Mouse (Mus musculus): Measurements from ENCODE around the gene Klhl5.

Gene Klhl5

GRCm38 (mm10) chr5:65106876-65107772 lies at the start of gene Klhl5:
Gene Klhl5 (plus strand): TSS chr5:65107539.
- DNase-seq (ENCODE audit: extremely low spot score, low read depth, low spot score), result no peak

GRCm38 (mm10) chr5:65057596-65057995 lies 49.7 kb upstream of the Klhl5 start:
- DNase-seq (ENCODE audit: extremely low spot score, low read depth, low spot score), result no peak

- DNase-seq (ENCODE audit: extremely low spot score, low read depth, low spot score), result no peak
These were observed 47.5 kb upstream of the Klhl5 start for GRCm38 (mm10) chr5:65059806-65060205.

GRCm38 (mm10) chr5:65062236-65062635 lies 45.1 kb upstream of the Klhl5 start:
- no peak for DNase-seq (ENCODE audit: extremely low spot score, low read depth, low spot score)

GRCm38 (mm10) chr5:65063266-65063665 lies 44.1 kb upstream of the Klhl5 start:
- DNase-seq (ENCODE audit: extremely low spot score, low read depth, low spot score), result no peak

GRCm38 (mm10) chr5:65068166-65068565 lies 39.2 kb upstream of the Klhl5 start:
- DNase-seq (ENCODE audit: extremely low spot score, low read depth, low spot score), result no peak

GRCm38 (mm10) chr5:65069872-65070271 lies 37.5 kb upstream of the Klhl5 start:
- no peak for DNase-seq (ENCODE audit: extremely low spot score, low read depth, low spot score)

- no peak for DNase-seq (ENCODE audit: extremely low spot score, low read depth, low spot score)
These were observed 35.6 kb upstream of the Klhl5 start for GRCm38 (mm10) chr5:65071689-65072118.

- no peak for DNase-seq (ENCODE audit: extremely low spot score, low read depth, low spot score)
These were observed 34.1 kb upstream of the Klhl5 start for GRCm38 (mm10) chr5:65073247-65073646.

GRCm38 (mm10) chr5:65074693-65075092 lies 32.6 kb upstream of the Klhl5 start:
- no peak for DNase-seq (ENCODE audit: extremely low spot score, low read depth, low spot score)

GRCm38 (mm10) chr5:65076087-65076486 lies 31.3 kb upstream of the Klhl5 start:
- DNase-seq (ENCODE audit: extremely low spot score, low read depth, low spot score), result no peak

GRCm38 (mm10) chr5:65076748-65077147 lies 30.6 kb upstream of the Klhl5 start:
- DNase-seq (ENCODE audit: extremely low spot score, low read depth, low spot score), result no peak

- no peak for DNase-seq (ENCODE audit: extremely low spot score, low read depth, low spot score)
These were observed 29.3 kb upstream of the Klhl5 start for GRCm38 (mm10) chr5:65078081-65078480.

- no peak for DNase-seq (ENCODE audit: extremely low spot score, low read depth, low spot score)
These were observed 27.5 kb upstream of the Klhl5 start for GRCm38 (mm10) chr5:65079881-65080280.

GRCm38 (mm10) chr5:65081836-65082235 lies 25.5 kb upstream of the Klhl5 start:
- DNase-seq (ENCODE audit: extremely low spot score, low read depth, low spot score), result no peak

GRCm38 (mm10) chr5:65086522-65086921 lies 20.8 kb upstream of the Klhl5 start:
- DNase-seq (ENCODE audit: extremely low spot score, low read depth, low spot score), result no peak

- no peak for DNase-seq (ENCODE audit: extremely low spot score, low read depth, low spot score)
These were observed 17.6 kb upstream of the Klhl5 start for GRCm38 (mm10) chr5:65089707-65090106.

- no peak for DNase-seq (ENCODE audit: extremely low spot score, low read depth, low spot score)
These were observed 16.0 kb upstream of the Klhl5 start for GRCm38 (mm10) chr5:65091184-65091858.

GRCm38 (mm10) chr5:65091921-65092320 lies 15.4 kb upstream of the Klhl5 start, which contains the start of gene Tmem156:
Gene Tmem156 (minus strand): TSS chr5:65092132.
- DNase-seq (ENCODE audit: extremely low spot score, low read depth, low spot score), result no peak

- no peak for DNase-seq (ENCODE audit: extremely low spot score, low read depth, low spot score)
These were observed 13.6 kb upstream of the Klhl5 start for GRCm38 (mm10) chr5:65093769-65094168.

GRCm38 (mm10) chr5:65094902-65095545 lies 12.3 kb upstream of the Klhl5 start:
- DNase-seq (ENCODE audit: extremely low spot score, low read depth, low spot score), result no peak

- DNase-seq (ENCODE audit: extremely low spot score, low read depth, low spot score), result no peak
These were observed 11.3 kb upstream of the Klhl5 start for GRCm38 (mm10) chr5:65096082-65096481.
